ENCODE assay signal across 23 mouse cellular contexts in the genomic region with DNA sequence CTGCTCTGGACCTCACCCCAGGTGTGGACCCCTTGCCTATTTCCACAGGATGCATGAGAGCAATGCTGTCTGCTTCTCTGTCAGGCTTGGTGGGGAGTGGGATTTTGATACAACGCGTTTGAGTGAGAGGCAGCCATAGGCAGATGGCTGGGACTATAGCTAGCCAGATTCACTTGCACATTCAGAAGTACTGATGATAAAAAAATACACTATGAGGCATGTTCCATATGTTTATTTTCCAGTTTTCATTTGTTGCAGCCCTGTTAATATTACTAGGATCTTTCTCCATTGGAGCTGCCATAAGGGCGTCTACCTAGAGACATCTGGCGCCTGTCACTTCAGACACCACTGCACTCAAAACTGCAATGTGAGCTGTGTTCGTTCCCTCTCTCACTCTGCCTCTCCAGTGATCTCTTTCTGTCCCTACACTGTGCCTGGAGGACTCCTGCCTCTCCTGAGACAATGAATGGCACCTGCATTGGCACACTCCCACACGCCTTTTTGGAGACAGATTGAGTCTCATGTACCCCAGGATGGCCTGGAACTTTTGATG.
"Had no signal": no experiment of that assay in that cellular context is flagged by ENCODE, and none has a peak within 500 bp of the region (broad histone marks: within the 10 kb centered on the region; RNA-seq: fewer than 3 reads in every experiment).

No protein-coding gene starts in this region.

- H3K9ac ChIP-seq: limb, embryonic 13.5 days; liver, embryonic 12.5 days; liver, embryonic 15.5 days; lung, embryonic 15.5 days; midbrain, embryonic 13.5 days; neural tube, embryonic 13.5 days had no signal

- ATAC-seq: liver, embryonic 12.5 days; midbrain, embryonic 13.5 days; midbrain, embryonic 16.5 days had no signal

- H3K9me3 ChIP-seq: limb, embryonic 10.5 days; limb, embryonic 13.5 days; liver, embryonic 12.5 days; liver, embryonic 15.5 days; lung, embryonic 15.5 days; midbrain, embryonic 10.5 days; midbrain, embryonic 13.5 days; neural tube, embryonic 13.5 days had no signal

- H3K4me3 ChIP-seq: limb, embryonic 10.5 days; limb, embryonic 13.5 days; liver, embryonic 12.5 days; liver, embryonic 15.5 days; lung, embryonic 15.5 days; megakaryocyte, embryonic 14.5 days; midbrain, embryonic 10.5 days; midbrain, embryonic 13.5 days; myocyte; neural tube, embryonic 13.5 days had no signal

- H3K27ac ChIP-seq: kidney, postnatal 0 days; limb, embryonic 13.5 days; liver, embryonic 12.5 days; liver, embryonic 15.5 days; lung, embryonic 15.5 days; midbrain, embryonic 10.5 days; midbrain, embryonic 13.5 days; neural tube, embryonic 13.5 days had no signal

- H3K36me3 ChIP-seq: limb, embryonic 10.5 days; limb, embryonic 13.5 days; liver, embryonic 12.5 days; liver, embryonic 15.5 days; lung, embryonic 15.5 days; midbrain, embryonic 10.5 days; midbrain, embryonic 13.5 days; neural tube, embryonic 13.5 days had no signal

- DNase-seq: kidney, adult 2 months; kidney, postnatal 25 days; liver; lung, adult 18-20 months; lung, postnatal 10 days; lung, postnatal 36 days; retina, postnatal 1 day; right cerebral cortex, postnatal 25 days; spleen, adult 18-20 months; thymus, adult 18-20 months; thymus, postnatal 36 days had no signal

- H3K4me1 ChIP-seq: liver, embryonic 12.5 days; liver, embryonic 15.5 days; lung, embryonic 15.5 days; megakaryocyte, embryonic 14.5 days; midbrain, embryonic 10.5 days had no signal

- H3K27me3 ChIP-seq: liver, embryonic 12.5 days; liver, embryonic 15.5 days; lung, embryonic 15.5 days; midbrain, embryonic 13.5 days had no signal

- H3K4me2 ChIP-seq: limb, embryonic 13.5 days; liver, embryonic 12.5 days; liver, embryonic 15.5 days; lung, embryonic 15.5 days; midbrain, embryonic 13.5 days; neural tube, embryonic 13.5 days had no signal
